Mouse (Mus musculus): Measurements from ENCODE around the gene Cops3. TPM values are rescaled to one million over a fixed set of nuclear protein-coding genes. Genes with fewer than 3 reads are reported as not detected.

The Cops3 gene
- polyA plus RNA-seq, 1 experiment from 2014 or later, result 246 TPM

DNA sequence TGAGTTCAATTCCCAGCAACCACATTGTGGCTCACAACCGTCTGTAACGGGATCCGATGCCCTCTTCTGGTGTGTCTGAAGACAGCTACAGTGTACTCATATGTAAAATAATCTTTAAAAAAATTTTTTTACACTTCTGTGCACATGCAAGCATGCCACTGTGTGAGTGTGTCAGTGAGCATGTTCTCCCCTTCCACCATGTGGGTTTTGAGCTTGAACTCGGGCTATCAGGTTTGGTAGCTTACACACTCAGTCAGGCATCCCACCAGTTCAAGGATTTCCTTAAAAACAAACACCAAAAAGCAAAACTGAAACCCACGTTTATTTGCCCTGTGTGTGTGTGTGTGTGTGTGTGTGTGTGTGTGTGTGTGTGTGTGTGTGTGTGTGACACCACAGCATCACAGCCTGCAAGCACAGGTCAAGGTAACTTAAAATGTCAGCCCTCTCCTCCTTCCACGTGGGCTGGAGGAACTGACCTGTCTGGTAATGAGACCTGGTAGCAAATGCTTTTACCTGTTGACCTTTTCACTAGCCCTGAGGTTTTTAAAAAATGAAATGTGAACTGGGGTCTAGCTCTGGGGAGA is 24.1 kb downstream of the Cops3 start:
- ATAC-seq (ENCODE audit: low FRiP score), result no peak
- H3K4me3 ChIP-seq (ENCODE audit: low read depth, low read length), result no peak overlapping the region
- no peaks in the 10 kb centered on the region for H3K4me1 ChIP-seq (replicated peaks; ENCODE audit: control insufficient read depth, insufficient read depth, low read length)
- WGBS, result 90% methylated on average over 6 of the region's 6 CpGs
- H3K9ac ChIP-seq (ENCODE audit: low read depth, low read length), result no peak overlapping the region
- no peak for DNase-seq (ENCODE audit: low spot score)
- no peak overlapping the region for H3K4me2 ChIP-seq (replicated peaks; ENCODE audit: low read depth, low read length)
- H3K9me3 ChIP-seq (ENCODE audit: control insufficient read depth, low read length), result no peaks in the 10 kb centered on the region
- H3K36me3 ChIP-seq (ENCODE audit: control insufficient read depth, insufficient read depth, low read length), result peaks cover 19% of the 10 kb centered on the region
- no peak overlapping the region for H3K27ac ChIP-seq (ENCODE audit: low read depth, low read length)
- no peaks in the 10 kb centered on the region for H3K27me3 ChIP-seq (ENCODE audit: control insufficient read depth, insufficient read depth, low read length)

DNA sequence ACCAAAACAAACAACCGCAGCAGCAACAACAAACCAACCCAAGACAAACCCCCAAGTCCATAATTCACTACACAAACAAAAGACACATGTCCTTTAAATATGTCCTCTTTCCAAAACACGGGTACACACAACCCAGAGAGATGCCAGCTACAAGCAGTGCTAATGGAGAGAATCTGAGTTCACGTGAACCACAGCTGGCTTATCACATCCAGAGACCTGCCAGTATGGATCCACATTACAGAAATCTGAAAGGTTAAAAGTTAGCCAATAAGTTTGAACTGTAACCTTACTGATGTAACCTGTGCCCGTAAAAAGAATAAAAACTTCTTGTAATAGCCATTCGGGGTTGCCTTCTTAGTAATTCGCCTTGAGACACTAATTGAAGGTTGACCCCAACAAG is 24.7 kb downstream of the Cops3 start:
- ATAC-seq (ENCODE audit: low FRiP score) (no peak), DNase-seq (ENCODE audit: low spot score) (no peak)
- 93% methylated on average over 6 of the region's 6 CpGs for WGBS
- Histone ChIP-seq H3K9me3 (ENCODE audit: control insufficient read depth, low read length) (no peaks in the 10 kb centered on the region), H3K36me3 (ENCODE audit: control insufficient read depth, insufficient read depth, low read length) (peaks cover 14% of the 10 kb centered on the region), H3K4me2 (replicated peaks; ENCODE audit: low read depth, low read length) (no peak overlapping the region), H3K27me3 (ENCODE audit: control insufficient read depth, insufficient read depth, low read length) (no peaks in the 10 kb centered on the region), H3K9ac (ENCODE audit: low read depth, low read length) (no peak overlapping the region), H3K4me1 (replicated peaks; ENCODE audit: control insufficient read depth, insufficient read depth, low read length) (no peaks in the 10 kb centered on the region), H3K4me3 (ENCODE audit: low read depth, low read length) (no peak overlapping the region), H3K27ac (ENCODE audit: low read depth, low read length) (no peak overlapping the region)

DNA sequence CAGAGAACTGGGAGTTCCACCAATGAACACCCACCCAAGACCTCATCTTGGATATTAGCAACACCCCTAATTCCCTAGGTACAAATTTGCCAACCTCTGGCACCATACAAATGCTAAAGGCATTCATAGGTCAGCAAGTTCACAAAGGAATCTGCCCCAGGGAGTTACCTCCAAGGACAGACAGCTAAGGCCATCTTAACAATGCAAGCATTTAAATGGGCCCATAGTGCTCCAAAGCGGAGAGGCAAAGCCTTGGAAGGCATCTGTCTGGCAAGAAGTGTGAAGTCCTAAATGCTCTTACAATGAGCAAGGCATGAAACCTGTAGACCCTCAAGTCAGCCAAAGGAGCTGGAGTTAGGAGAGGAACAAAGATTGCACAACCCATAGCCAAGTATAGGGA is 25.3 kb downstream of the Cops3 start:
- Histone ChIP-seq H3K36me3 (ENCODE audit: control insufficient read depth, insufficient read depth, low read length) (peaks cover 10% of the 10 kb centered on the region), H3K27ac (ENCODE audit: low read depth, low read length) (no peak overlapping the region), H3K27me3 (ENCODE audit: control insufficient read depth, insufficient read depth, low read length) (no peaks in the 10 kb centered on the region), H3K9ac (ENCODE audit: low read depth, low read length) (no peak overlapping the region), H3K9me3 (ENCODE audit: control insufficient read depth, low read length) (no peaks in the 10 kb centered on the region), H3K4me1 (replicated peaks; ENCODE audit: control insufficient read depth, insufficient read depth, low read length) (no peaks in the 10 kb centered on the region), H3K4me3 (ENCODE audit: low read depth, low read length) (no peak overlapping the region), H3K4me2 (replicated peaks; ENCODE audit: low read depth, low read length) (no peak overlapping the region)
- DNase-seq (ENCODE audit: low spot score) (no peak), ATAC-seq (ENCODE audit: low FRiP score) (no peak)
- WGBS, result 54% methylated on average over 1 of the region's 1 CpGs

DNA sequence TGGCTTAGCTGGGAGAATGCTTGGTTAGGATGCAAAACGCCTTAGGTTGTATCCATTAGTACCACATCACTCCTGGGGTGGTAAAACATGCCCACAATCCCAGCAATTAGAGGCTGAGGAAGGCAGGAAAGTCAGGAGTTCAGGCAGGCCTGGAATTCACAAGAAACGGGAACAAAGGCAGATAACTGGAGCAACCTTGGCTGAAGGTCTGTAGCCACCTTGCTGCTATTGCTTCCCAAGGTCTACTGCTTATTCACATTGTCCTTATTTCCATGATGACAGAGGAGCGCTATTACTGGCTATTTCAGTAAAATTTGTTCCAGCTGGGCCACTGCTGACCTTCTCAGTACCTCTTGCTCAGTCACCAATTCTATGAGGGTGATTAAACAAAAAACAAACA is 26.4 kb downstream of the Cops3 start:
- Histone ChIP-seq H3K4me2 (replicated peaks; ENCODE audit: low read depth, low read length) (no peak overlapping the region), H3K27me3 (ENCODE audit: control insufficient read depth, insufficient read depth, low read length) (no peaks in the 10 kb centered on the region), H3K36me3 (ENCODE audit: control insufficient read depth, insufficient read depth, low read length) (peaks cover 7% of the 10 kb centered on the region; the same call in 1 of the 2 replicates), H3K27ac (ENCODE audit: low read depth, low read length) (no peak overlapping the region), H3K9ac (ENCODE audit: low read depth, low read length) (no peak overlapping the region), H3K4me3 (ENCODE audit: low read depth, low read length) (no peak overlapping the region), H3K4me1 (replicated peaks; ENCODE audit: control insufficient read depth, insufficient read depth, low read length) (peaks cover 5% of the 10 kb centered on the region; the same call in 1 of the 2 replicates), H3K9me3 (ENCODE audit: control insufficient read depth, low read length) (no peaks in the 10 kb centered on the region)
- DNase-seq (ENCODE audit: low spot score) (no peak), ATAC-seq (ENCODE audit: low FRiP score) (no peak)
- 82% methylated on average over 3 of the region's 3 CpGs for WGBS

DNA sequence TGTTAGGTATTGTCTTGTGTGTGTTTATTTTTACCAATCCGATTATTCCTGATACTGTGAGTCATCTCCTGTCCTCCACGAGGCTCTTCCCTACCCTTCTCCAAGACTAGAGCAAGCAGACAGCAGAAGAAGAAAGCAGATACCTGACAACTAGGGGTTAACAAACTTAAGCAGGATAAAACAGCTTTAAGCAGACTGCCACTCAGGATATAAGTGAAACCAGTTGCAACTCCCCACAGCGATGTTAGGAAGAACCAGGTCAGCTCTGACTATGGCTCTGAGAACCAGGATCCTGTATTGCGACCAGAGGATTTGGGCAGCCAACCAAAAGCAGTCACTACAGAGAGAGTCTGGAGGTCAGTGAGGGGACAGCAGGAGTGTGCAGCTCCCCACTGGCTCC is 28.4 kb downstream of the Cops3 start:
- WGBS, result 77% methylated on average over 4 of the region's 4 CpGs

DNA sequence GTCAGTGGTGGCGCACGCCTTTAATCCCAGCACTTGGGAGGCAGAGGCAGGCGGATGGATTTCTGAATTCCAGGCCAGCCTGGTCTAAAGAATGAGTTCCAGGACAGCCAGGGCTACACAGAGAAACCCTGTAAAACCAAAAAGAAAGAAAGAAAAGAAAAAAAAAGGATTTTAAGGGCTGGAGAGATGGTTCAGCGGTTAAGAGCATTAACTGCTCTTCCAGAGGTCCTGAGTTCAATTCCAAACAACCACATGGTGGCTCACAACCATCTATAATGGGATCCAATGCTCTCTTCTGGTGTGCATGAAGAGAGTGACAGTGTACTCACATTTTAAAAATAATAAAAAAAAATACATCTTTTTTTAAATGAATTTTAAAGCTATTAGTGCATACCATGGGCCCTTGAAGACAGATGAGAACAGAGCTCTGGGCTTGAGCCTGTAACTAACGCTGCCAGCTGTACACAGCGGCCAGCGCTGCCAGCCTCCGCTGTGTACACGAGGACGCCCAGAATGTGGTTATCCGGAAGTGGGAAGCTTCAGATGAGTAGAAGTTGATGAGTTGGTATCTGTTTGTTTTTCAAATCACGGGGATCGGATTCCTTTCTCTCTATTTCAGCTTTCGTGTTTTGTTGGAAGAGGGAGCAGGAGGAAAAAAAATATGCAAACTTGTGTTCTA is 29.0 kb downstream of the Cops3 start:
- H3K4me2 ChIP-seq (replicated peaks; ENCODE audit: low read depth, low read length), result peak overlapping the region; percentile 70
- H3K27me3 ChIP-seq (ENCODE audit: control insufficient read depth, insufficient read depth, low read length), result no peaks in the 10 kb centered on the region
- WGBS, result 67% methylated on average over 14 of the region's 14 CpGs
- ATAC-seq (ENCODE audit: low FRiP score) (0 out of 2 replicates have a peak, but pooled peaks have one; percentile 14), DNase-seq (ENCODE audit: low spot score) (no peak)
- H3K4me3 ChIP-seq (ENCODE audit: low read depth, low read length), result peak overlapping the region; percentile 75
- peaks cover 5% of the 10 kb centered on the region; the same call in 1 of the 2 replicates for H3K4me1 ChIP-seq (replicated peaks; ENCODE audit: control insufficient read depth, insufficient read depth, low read length)
- H3K36me3 ChIP-seq (ENCODE audit: control insufficient read depth, insufficient read depth, low read length), result no peaks in the 10 kb centered on the region
- H3K9me3 ChIP-seq (ENCODE audit: control insufficient read depth, low read length), result no peaks in the 10 kb centered on the region
- peak overlapping the region; percentile 95; the same call in 1 of the 2 replicates for H3K27ac ChIP-seq (ENCODE audit: low read depth, low read length)
- peak overlapping the region; percentile 97 for H3K9ac ChIP-seq (ENCODE audit: low read depth, low read length)

More for the DNA sequence above, 28.4 kb downstream of the Cops3 start:
- ATAC-seq (ENCODE audit: low FRiP score), result no peak
- Histone ChIP-seq H3K36me3 (ENCODE audit: control insufficient read depth, insufficient read depth, low read length) (no peaks in the 10 kb centered on the region), H3K4me1 (replicated peaks; ENCODE audit: control insufficient read depth, insufficient read depth, low read length) (peaks cover 5% of the 10 kb centered on the region; the same call in 1 of the 2 replicates), H3K9me3 (ENCODE audit: control insufficient read depth, low read length) (no peaks in the 10 kb centered on the region), H3K4me2 (replicated peaks; ENCODE audit: low read depth, low read length) (no peak overlapping the region), H3K27me3 (ENCODE audit: control insufficient read depth, insufficient read depth, low read length) (no peaks in the 10 kb centered on the region), H3K27ac (ENCODE audit: low read depth, low read length) (no peak overlapping the region), H3K9ac (ENCODE audit: low read depth, low read length) (no peak overlapping the region), H3K4me3 (ENCODE audit: low read depth, low read length) (no peak overlapping the region)
- DNase-seq (ENCODE audit: low spot score), result no peak

DNA sequence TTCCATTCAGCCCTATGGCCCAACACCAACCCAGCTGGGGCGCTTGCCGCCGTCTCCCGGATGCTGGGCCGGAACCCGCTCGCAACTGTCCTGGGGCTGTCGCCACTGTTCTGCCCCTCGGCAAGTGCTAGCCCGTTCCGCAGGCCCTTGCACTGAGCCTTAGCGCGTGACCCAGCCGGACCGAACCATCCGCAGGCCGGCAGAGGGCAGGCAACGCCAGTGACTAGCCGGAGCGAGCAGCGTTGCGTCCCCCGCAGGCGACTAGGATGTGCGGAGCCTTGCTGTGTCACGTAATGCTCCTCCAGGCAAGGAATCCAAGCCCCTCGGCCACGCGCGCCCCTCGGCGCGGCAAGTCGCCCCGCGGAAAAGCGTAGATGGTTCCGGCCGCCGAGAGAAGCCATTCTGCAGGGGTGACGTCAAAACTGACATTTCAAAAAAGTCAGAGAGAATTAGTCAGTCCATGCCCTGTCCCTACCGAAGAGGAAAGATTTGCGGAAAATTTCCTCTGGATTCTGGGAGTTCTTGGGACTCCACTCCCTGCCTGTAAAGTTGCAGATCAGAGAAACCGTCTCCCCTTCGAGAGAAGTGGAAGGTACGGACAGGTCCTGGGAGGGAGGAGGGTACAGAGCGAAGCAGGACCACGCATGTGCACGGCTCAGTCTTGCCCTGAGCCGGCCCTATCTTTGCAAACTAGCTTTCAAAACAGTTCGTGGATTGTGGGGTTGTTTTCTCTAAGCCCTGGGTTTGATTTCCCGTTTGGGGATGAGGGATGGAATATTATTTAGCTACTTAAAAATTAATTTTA is 29.8 kb downstream of the Cops3 start, which contains the start of gene Flcn:
Flcn (minus strand) TSS at position 347 of the 805 bp plus-strand sequence.
- peak within 1 kb of the TSS; percentile 75 for H3K4me3 ChIP-seq (ENCODE audit: low read depth, low read length)
- WGBS, result 0% methylated on average over 52 of the region's 52 CpGs
- no peaks in the 10 kb centered on the region for H3K9me3 ChIP-seq (ENCODE audit: control insufficient read depth, low read length)
- no peaks in the 10 kb centered on the region for H3K27me3 ChIP-seq (ENCODE audit: control insufficient read depth, insufficient read depth, low read length)
- H3K9ac ChIP-seq (ENCODE audit: low read depth, low read length), result peak within 1 kb of the TSS; percentile 97
- peak; percentile 96 for ATAC-seq (ENCODE audit: low FRiP score)
- DNase-seq (ENCODE audit: low spot score), result peak; percentile 89
- H3K27ac ChIP-seq (ENCODE audit: low read depth, low read length), result peak within 1 kb of the TSS; percentile 95
- peaks cover 5% of the 10 kb centered on the region; the same call in 1 of the 2 replicates for H3K4me1 ChIP-seq (replicated peaks; ENCODE audit: control insufficient read depth, insufficient read depth, low read length)
- no peaks in the 10 kb centered on the region for H3K36me3 ChIP-seq (ENCODE audit: control insufficient read depth, insufficient read depth, low read length)
- H3K4me2 ChIP-seq (replicated peaks; ENCODE audit: low read depth, low read length), result peak within 1 kb of the TSS; percentile 70

DNA sequence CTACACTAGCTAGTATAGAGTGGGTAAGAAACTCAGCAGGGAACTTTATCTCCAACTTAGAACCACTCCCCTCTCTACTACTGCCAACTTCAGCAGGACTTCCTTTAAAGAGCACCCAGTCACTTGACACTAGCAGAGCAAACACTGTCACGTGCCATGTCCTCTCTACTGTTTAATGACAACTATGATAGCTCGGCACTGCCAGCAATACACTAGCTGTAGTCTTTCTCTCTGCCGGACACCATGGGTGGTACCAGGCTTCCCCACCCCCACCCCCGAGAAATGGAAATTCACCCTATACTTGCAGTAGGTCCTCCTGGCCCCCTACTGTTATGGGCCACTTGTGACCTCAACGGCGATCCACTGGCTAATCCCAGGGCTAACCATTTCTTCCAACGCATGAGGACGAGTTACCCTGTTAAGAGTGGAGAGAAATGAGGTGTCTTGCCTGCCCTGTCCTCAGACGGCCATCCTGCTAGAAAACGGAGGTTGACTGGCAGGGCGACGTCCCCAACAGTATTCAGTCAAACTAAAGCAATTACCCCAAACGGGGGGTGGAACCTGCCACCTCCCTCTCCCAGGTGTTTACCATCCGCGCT is 30.5 kb downstream of the Cops3 start:
- Histone ChIP-seq H3K4me2 (replicated peaks; ENCODE audit: low read depth, low read length) (peak overlapping the region; percentile 70), H3K27ac (ENCODE audit: low read depth, low read length) (peak overlapping the region; percentile 95), H3K36me3 (ENCODE audit: control insufficient read depth, insufficient read depth, low read length) (no peaks in the 10 kb centered on the region), H3K9me3 (ENCODE audit: control insufficient read depth, low read length) (no peaks in the 10 kb centered on the region), H3K4me3 (ENCODE audit: low read depth, low read length) (peak overlapping the region; percentile 75), H3K27me3 (ENCODE audit: control insufficient read depth, insufficient read depth, low read length) (no peaks in the 10 kb centered on the region), H3K4me1 (replicated peaks; ENCODE audit: control insufficient read depth, insufficient read depth, low read length) (peaks cover 5% of the 10 kb centered on the region; the same call in 1 of the 2 replicates), H3K9ac (ENCODE audit: low read depth, low read length) (peak overlapping the region; percentile 97)
- WGBS, result 2% methylated on average over 15 of the region's 15 CpGs
- ATAC-seq (ENCODE audit: low FRiP score) (peak; percentile 41; the same call in 1 of the 2 replicates), DNase-seq (ENCODE audit: low spot score) (no peak)
